Mouse (Mus musculus): ENCODE results near the gene Spryd3.
"Not testable (repeated sequence)": the region's sequence is repeated elsewhere in the genome, so short reads cannot be mapped to it uniquely, and the experiment has no call there.

The Spryd3 gene

GRCm38 (mm10) chr15:102100161-102100981 is 35.7 kb downstream of the Spryd3 start, which contains the start of gene Tns2:
Tns2 (plus strand) TSS chr15:102100413.
- peak; percentile 76 to 86 for DNase-seq (ENCODE audit: low spot score in 2 of 2)

GRCm38 (mm10) chr15:102099771-102100160 is 36.3 kb downstream of the Spryd3 start:
- no peak for DNase-seq (ENCODE audit: low spot score in 2 of 2)

- DNase-seq (ENCODE audit: low spot score in 2 of 2): no peak
Measured at GRCm38 (mm10) chr15:102099260-102099659, 36.8 kb downstream of the Spryd3 start.

DNA sequence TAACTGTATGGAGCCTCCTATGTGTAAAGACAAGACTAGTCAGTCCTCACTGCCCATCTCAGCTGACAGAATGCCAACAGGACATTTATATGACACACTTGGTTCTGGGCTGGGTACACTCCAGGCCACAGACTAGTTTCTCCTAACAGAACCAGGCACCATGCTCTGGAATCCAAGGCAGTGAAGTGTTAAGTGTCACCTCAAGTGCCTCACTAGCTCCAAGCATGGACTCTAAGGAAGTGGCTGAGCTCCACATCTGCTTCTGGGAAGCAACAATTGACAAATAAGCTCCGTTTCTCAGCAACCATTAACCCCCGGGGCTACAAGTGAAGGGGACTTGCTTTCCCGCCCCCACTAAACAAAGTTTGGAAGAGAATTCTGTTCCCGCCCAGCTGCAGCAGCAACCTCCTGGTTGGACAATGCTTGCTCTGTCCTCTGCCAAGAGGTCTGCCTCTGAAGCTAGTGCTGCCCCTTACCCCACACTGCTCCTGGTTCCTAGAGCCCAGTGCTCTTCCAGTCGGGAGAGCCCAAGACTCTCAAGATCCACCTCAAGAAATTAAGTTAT is 38.0 kb downstream of the Spryd3 start:
- no peak for DNase-seq (ENCODE audit: low spot score in 2 of 2)

DNA sequence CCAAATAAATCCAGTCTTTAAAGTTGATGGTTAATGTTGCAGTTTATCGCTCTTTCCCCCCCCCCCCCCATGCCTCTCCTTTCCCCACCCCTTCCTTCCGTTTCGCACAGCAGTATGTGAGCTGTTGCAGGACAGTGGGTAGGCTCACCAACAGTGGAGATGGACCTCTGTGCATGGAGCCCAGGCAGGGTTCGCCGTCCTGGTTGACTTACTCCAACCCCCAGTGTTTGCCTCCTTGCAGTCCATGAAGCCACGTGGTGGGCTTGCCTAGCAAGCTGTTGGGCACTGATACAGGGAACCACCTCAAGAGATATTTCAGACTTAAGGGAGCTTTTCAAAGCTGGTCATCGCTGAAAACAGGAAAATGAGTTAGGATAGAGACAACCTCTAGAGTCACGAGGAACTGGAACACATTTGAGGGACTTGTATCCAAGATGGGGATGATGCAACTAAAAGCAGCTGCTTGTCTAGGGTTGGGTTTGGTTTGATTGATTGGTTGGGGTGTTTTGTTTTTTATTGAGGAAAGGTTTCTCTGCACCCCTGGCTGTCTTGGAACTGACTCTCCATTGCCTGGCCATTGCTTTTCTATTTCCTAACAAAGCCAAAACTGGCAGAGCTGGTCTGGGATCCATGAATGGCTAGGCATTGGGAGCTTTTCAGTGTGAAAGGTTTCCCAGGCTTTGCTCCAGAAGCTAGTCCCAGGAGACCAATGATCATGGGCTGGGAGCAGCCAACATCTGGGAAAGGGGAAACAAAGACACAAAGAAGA is 38.7 kb downstream of the Spryd3 start:
- no peak for DNase-seq (ENCODE audit: low spot score in 2 of 2)

GRCm38 (mm10) chr15:102094988-102095387 is 41.0 kb downstream of the Spryd3 start:
- no peak for DNase-seq (ENCODE audit: low spot score in 2 of 2)

- DNase-seq (ENCODE audit: low spot score in 2 of 2): no peak
Measured at GRCm38 (mm10) chr15:102094157-102094556, 41.9 kb downstream of the Spryd3 start.

DNA sequence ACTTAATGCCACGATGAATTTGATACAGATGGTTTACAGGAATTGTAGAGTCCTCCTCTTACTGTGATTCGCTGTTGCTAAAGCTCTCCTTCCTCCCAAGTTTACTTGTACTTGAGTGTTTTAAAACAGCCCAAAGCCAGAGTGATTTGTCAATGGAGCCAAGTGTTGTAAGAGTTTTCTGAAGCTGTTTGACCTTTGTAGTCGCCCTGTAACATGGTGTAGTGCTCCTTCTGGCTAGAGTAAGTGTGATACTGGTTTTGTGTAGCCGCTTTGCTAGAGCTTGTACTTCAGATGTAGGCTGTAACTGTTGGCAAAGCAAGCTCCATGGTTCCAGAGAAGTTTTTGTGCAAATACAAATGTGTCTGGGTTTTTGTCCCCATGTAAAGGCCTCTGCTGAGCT is 43.8 kb downstream of the Spryd3 start:
- DNase-seq (ENCODE audit: low spot score in 2 of 2): no peak

GRCm38 (mm10) chr15:102091688-102092087 is 44.3 kb downstream of the Spryd3 start:
- no peak for DNase-seq (ENCODE audit: low spot score in 2 of 2)

DNA sequence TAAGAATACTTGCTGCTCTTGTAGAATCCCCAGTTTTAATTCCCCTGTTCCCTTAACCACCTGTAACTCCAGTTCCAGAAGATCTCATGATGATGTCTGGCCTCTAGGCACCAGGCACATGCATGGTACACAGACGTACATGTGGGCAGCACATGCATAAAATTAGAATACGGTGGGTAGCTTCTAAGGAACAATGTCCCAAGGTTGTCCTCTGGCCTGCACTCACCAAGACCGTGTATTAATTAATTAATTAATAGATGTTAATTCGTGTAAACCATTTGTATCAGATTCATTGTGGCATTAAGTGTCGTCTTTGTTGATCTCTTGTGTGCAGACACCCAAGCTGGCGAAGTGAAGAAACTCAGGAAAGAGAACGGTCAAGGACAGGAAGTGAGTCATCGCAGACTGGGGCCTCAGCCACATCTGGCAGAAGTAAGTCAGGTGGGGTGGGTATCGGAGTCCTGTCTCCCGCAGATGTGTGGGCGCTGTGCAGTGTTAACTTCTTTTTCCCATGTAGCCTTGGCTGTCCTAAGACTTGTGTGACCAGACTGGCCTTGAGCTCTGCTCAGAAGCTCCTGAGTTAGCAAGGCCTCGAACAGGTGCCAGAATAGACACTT is 44.9 kb downstream of the Spryd3 start:
- no peak for DNase-seq (ENCODE audit: low spot score in 2 of 2)

DNA sequence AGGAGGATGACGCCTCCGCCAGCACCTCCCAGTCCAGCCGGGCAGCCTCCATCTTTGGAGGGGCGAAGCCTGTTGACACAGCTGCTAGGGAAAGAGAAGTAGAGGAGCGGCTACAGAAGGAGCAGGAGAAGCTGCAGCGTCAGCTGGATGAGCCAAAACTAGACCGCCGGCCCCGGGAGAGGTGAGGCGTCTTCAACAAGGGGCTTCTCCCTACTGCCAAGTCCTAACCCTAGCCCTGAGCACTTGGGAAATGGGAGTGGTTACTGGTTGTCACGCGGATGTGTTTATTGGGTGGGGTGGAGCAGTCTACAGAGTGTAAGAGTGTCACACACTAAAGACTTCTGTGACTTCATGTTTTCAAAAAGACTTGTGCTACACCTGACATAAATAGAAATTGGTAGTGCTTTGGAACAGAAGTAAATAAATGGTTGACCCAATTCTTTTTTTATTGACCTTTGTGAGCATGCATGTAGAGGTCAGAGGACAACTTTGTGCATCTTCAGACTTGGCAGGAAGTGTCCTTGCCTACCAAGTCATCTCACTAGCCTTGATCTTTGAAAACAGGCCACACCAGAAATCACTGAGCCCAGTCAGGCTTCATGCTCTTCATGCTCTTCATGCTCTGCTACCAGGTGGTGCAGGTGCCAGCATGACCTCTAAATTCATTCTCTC is 46.0 kb downstream of the Spryd3 start:
- no peak for DNase-seq (ENCODE audit: low spot score in 2 of 2)

- DNase-seq (ENCODE audit: low spot score in 2 of 2): no peak
Measured at GRCm38 (mm10) chr15:102083028-102083427, 53.0 kb downstream of the Spryd3 start.

- DNase-seq (ENCODE audit: low spot score in 2 of 2): no peak
Measured at GRCm38 (mm10) chr15:102082148-102082547, 53.9 kb downstream of the Spryd3 start.

DNA sequence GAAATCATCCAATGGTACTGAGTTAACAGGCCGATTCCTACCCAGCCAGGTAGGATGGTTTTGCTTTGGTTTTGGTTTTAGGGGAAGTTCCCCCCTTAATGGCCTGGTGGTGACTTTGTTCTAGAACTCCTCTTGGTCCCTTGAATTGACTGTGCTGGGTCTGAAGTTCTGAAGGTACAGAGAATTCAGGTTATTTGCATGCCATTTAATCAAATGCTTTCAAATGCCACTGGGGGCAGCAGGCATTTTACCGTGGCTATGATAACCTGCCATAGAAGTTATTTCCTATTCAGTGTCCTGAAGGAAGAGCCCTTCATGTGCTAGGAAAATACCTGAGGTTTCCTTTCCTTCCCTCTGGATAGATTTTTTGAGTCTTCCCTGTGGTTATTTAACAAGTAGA is 55.6 kb downstream of the Spryd3 start:
- no peak for DNase-seq (ENCODE audit: low spot score in 2 of 2)

DNA sequence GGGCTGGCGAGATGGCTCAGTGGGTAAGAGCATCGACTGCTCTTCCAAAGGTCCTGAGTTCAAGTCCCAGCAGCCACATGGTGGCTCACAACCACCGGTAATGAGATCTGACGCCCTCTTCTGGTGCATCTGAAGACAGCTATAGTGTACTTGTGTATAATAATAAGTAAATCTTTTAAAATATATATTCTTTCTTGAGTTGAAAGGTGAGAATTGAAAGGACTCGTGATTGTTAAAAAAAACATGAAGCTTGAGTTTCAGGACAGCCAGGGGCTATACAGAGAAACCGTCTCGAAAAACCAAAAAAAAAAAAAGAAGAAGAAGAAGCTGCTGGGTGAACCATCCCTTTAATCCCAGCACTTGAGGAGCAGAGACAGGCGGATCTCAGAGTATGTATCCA is 56.1 kb downstream of the Spryd3 start:
- DNase-seq (ENCODE audit: low spot score in 2 of 2): not testable (repeated sequence)

- DNase-seq (ENCODE audit: low spot score in 2 of 2): no peak
Measured at GRCm38 (mm10) chr15:102079221-102079620, 56.8 kb downstream of the Spryd3 start.

GRCm38 (mm10) chr15:102077111-102077677 is 58.8 kb downstream of the Spryd3 start:
- DNase-seq (ENCODE audit: low spot score in 2 of 2): no peak

DNA sequence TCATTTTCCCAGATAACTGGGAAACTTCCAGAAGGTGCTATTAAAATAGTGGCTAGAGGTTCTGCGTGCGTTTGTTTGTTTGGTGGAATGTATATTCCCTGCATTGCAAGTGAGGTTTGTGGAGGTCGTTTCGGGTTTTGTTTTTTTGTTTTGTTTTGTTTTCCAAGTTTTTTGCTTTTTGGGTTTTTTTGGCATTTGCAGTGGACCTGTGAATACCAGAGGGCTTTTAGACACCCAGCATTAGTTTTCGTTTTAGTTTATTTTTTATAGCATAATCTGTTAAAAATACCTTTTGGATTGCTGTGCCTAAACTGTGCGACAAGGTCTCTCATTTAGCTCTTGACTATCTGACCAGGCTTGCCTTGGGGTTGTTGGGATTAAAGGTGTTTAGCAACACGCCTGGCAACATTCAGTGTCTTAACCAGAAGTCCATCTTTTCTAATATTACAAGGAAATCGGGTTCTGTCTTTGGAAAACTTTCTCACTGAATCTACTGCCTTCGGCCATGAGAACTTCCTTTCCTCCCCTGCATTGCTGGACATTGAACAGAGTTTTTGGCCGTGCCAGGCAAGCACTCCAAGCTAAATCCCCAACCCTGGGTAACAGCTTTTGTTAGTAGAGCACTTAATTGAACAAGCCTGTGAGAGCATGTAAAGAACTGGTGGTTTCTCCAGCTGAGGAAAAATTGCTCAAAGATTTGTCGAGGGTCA is 61.0 kb downstream of the Spryd3 start:
- no peak for DNase-seq (ENCODE audit: low spot score in 2 of 2)

GRCm38 (mm10) chr15:102074070-102074731 is 61.8 kb downstream of the Spryd3 start:
- peak; percentile 25 to 51 for DNase-seq (ENCODE audit: low spot score in 2 of 2)

DNA sequence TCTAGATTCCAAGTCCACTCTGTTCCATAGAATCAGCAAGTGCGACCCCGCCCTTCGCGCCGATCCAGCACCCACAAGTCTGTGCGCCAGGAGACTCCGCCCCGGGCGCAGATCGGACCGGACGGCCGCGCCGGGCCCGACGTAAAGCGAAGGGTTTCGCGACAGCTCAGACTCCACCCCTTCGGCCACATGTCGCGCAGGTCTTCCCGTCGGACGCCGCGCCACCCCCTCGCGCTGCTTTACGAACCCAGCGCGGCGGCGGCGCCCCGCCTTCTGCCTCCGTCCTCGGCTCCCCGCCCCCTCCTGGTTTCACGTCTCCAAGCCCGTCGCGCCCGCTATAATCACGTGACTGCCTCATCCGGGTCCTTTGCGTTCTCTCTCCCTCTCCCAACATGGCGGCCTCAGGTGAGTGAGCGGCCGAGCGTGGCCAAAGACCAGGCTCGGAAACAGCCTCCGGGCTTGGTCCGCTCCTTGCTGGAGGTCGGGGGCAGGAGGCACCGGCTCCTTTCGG is 62.4 kb downstream of the Spryd3 start, which contains the start of gene Eif4b:
Gene Eif4b (plus strand): TSS at position 215 of the 511 bp plus-strand sequence.
- peak; percentile 93 to 98 for DNase-seq (ENCODE audit: low spot score in 2 of 2)

Data from urinary bladder, adult 18-20 months (tissue).